Mouse (Mus musculus) adrenal gland, postnatal 14 days (tissue): ENCODE measurements around the gene Klhdc7a. TPM values are rescaled to one million over a fixed set of nuclear protein-coding genes. Genes with fewer than 3 reads are reported as not detected.
"Not testable (repeated sequence)": the region's sequence is repeated elsewhere in the genome, so short reads cannot be mapped to it uniquely, and the experiment has no call there.

Experiments used
- DNase-seq: peaks from one replicate; pipeline ENCODE4 v3.0.0; 2021; ENCODE audit warnings: mixed read lengths
- long read RNA-seq, 2 experiments: library from polyadenylated mRNA; stranded (forward); transcript quantifications; one replicate each; pipeline ENCODE4 v2.0.0; 2021
- total RNA-seq: library from RNA; stranded (reverse); gene quantifications from 2 replicates; pipeline ENCODE4 v1.2.3, GENCODE M21; 2021

The Klhdc7a gene
- total RNA-seq, result 18.8 and 23.1 TPM in 2 replicates
- long read RNA-seq, experiment 1, full-length matches to known transcripts, result 4 of 5 reads
- long read RNA-seq, experiment 1, partial matches to known transcripts, result 0 of 5 reads
- long read RNA-seq, experiment 1, other reads (novel, unspliced or antisense), result 1 of 5 reads
- long read RNA-seq, experiment 2, full-length matches to known transcripts, result 5 of 6 reads
- long read RNA-seq, experiment 2, partial matches to known transcripts, result 0 of 6 reads
- long read RNA-seq, experiment 2, other reads (novel, unspliced or antisense), result 1 of 6 reads

GRCm38 (mm10) chr4:139967922-139968321, at the start of gene Klhdc7a:
Klhdc7a (minus strand) TSS chr4:139968026.
- DNase-seq, result peak; percentile 92

GRCm38 (mm10) chr4:140015916-140016315, 48.1 kb upstream of the Klhdc7a start:
- no peak for DNase-seq

- peak; percentile 37 for DNase-seq
These were observed 43.1 kb upstream of the Klhdc7a start for GRCm38 (mm10) chr4:140010728-140011470.

DNA sequence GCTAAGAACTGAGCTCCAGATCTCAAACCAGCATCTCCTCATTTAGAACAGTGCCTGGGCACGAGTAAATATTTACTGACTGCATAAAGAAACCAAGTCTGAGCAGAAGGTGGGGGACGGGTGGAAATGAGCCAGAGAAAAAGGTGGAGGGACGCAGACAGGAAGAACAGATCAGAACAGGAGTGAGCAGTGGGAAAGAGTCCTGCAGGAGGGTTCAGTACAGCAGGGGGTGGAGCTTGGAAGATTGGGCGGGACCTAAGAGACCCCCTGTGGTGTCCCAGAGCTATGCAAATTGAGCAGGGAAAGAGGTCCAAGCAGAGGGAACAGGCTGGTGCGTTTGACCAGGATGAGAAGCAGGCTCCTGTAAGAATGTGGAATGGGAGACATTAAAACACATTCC, 37.1 kb upstream of the Klhdc7a start:
- DNase-seq, result no peak

GRCm38 (mm10) chr4:140004170-140004569, 36.3 kb upstream of the Klhdc7a start:
- peak; percentile 45 for DNase-seq

- DNase-seq, result no peak
These were observed 34.2 kb upstream of the Klhdc7a start for GRCm38 (mm10) chr4:140002069-140002468.

GRCm38 (mm10) chr4:140000911-140001310, 33.1 kb upstream of the Klhdc7a start:
- peak; percentile 62 for DNase-seq

GRCm38 (mm10) chr4:139999033-139999432, 31.2 kb upstream of the Klhdc7a start:
- no peak for DNase-seq

GRCm38 (mm10) chr4:139995659-139996058, 27.8 kb upstream of the Klhdc7a start:
- no peak for DNase-seq

- DNase-seq, result no peak
These were observed 25.4 kb upstream of the Klhdc7a start for GRCm38 (mm10) chr4:139993111-139993755.

- DNase-seq, result no peak
These were observed 19.1 kb upstream of the Klhdc7a start for GRCm38 (mm10) chr4:139986913-139987312.

GRCm38 (mm10) chr4:139978716-139979115, 10.9 kb upstream of the Klhdc7a start:
- DNase-seq, result peak; percentile 22

DNA sequence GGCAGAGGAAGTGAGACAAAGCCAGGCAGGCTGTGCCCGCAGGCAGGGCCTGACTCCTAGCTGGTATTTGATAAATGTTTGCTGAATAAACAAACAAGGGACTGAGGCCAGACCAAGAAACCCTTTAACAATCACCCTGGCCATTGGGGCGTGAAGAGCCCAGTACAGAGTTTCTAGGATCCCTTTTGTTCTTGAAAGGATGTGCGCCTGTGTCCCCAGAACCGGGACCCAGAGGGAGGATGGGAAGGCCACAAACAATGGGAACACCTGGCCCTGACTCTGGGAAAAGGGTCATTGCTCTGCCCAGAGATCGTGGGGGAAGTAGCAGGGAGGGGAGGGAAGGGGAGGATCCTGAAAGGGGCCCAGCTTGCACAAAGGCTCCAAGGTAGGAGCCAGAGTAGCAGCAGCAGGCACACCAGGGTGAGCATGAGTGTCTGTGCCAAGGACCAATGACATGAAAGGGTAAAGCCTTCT, 9.5 kb upstream of the Klhdc7a start:
- no peak for DNase-seq

DNA sequence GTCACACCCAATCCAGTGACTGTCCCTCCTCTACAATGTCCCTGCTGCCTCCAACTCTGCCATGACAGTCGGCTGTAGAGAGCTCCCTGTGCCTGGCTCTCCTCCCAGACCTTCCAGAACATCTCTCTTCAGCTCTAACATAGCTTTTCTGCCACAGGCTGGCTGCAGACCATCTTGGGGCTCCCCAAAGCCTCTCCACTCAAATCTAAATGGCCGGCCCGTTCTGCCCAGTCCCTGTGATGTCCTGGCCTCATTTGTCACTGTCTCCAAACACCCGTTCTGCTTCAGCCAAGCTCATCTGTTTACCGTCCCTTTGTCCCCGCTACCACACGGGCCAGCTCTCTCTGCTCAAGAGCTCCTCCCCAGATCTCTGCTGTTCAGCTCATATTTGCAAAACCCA, 6.7 kb upstream of the Klhdc7a start:
- DNase-seq, result no peak

GRCm38 (mm10) chr4:139967475-139967891, 343 bp downstream of the Klhdc7a start:
- DNase-seq, result peak; percentile 74

DNA sequence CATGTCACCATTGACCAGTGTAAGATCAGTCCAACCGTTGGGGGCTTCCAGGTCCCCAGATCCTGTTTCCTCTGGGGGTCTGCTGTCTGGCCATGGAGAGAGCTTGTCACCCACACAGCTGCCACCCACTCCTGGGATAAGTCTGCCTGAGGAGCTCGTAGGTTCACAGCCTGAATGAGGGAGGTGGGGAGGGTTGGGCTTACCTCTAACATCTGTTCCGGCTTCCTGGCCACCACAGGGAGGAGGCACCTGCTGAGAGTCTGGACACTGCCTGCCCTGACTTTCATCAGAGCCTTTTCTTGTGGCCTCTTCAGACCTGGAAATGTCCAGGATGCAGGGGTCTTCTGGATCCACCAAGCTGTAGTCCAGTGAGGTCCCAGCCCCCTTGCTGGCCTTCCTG, 845 bp downstream of the Klhdc7a start:
- DNase-seq, result no peak

DNA sequence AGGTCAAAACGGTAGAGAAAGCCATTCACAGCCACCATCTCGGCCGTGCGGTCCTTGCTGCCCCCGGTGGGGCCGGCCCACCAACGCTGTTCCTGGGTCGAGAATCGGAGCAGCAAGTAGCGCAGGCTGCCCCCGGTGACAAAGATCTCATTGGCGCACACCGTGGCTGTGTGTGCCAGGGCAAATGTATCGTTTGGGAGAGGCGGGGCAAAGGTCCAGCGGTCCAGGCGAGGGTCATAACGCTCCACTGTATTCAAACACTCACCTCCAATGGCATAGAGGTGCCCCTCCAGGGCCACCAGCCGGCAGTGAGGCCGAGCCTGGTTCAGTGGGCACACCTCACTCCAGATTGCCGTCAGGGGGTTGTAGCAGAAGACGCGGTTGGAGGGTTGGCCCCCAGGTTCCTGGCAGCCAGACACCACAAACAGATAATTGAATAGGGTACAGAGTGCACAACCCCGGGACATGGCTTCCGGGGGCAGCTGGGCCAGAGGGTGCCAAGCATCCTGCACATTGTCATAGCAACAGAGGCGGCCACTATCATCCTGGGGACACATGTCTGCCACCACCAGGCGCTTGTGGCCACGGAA, 2.1 kb downstream of the Klhdc7a start:
- no peak for DNase-seq

GRCm38 (mm10) chr4:139964406-139964805, 3.4 kb downstream of the Klhdc7a start:
- DNase-seq, result no peak

GRCm38 (mm10) chr4:139963911-139964310, 3.9 kb downstream of the Klhdc7a start:
- DNase-seq, result peak; percentile 43

DNA sequence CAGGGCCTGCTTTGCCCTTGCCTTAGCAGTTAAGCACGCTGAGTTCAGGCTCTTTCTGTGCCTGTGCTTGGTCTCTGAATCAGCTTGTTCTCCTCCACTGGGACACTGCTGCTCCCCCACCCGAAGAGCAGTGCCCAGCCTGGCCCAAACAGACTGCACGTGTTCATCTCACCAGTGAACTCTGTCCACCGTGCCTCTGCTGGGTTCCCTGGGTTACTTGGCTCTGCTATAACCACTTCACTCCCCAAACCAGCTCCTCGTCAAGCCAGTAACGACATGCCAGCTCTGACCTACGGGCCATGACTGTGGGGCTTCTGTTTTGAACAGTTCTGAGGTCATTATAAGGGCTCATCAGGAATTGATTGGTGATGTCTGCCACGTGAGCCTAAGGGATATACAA, 4.8 kb downstream of the Klhdc7a start:
- DNase-seq, result peak; percentile 52

DNA sequence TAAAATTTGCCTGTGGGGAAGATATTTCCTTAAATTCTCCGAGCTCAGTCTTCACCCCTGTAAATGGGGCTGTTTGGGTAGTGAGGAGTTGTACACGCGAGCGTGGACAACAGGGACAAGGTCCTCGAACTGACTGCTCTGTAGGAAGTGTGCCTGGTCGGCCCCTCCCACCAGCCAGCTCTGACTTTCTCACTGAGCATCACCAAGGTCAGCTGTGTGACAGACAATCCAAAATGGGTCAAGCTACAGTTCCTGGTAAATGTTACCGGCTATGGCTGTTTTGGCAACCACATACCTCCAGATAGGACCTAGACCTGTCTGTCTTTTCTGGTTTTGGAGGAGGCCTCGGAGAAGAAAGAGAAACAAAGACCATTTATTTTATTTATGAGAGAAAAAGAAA, 6.0 kb downstream of the Klhdc7a start:
- DNase-seq, result peak; percentile 53

GRCm38 (mm10) chr4:139961329-139961728, 6.5 kb downstream of the Klhdc7a start:
- DNase-seq, result not testable (repeated sequence)
